In the genomic region with DNA sequence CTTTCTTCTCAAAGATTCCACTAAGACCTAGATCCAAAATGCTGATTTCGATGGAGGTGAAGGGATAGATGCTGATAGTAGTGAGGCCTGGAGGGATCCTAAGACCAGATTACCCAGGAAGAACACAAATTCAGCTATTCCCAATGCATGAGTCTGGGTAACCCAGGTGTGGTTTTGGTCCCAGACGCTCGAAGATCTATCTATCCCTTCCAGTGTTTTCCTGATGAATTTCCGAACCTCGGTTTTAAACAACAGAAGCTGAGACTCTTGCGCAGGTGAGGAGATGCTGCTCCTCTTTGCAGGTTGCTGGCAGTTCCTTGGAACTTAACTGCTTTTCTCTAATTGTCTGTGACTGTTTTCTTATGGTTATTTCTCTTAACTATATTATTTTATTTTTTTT, we compare ENCODE assay signal across 9 mouse cellular contexts. TPM values are rescaled to one million over a fixed set of nuclear protein-coding genes. Genes with fewer than 3 reads are reported as not detected.
A peak's percentile ranks its signal among the peaks of the same experiment; 100 is the strongest.
DNase-seq lines count a peak whose midpoint lies in the region; ATAC-seq and TF ChIP-seq lines count a peak whose summit lies in the region.
"Had no signal": no experiment of that assay in that cellular context is flagged by ENCODE, and none has a peak within 500 bp of the region (broad histone marks: within the 10 kb centered on the region; RNA-seq: fewer than 3 reads in every experiment).

No protein-coding gene starts in this region.

- no peaks in the 10 kb centered on the region for H3K9me3 ChIP-seq in heart, embryonic 15.5 days (replicated peaks)
- no peaks in the 10 kb centered on the region for H3K9me3 ChIP-seq in MEL (replicated peaks; ENCODE audit: insufficient read depth, low read length)
- H3K9me3 ChIP-seq in hindbrain, embryonic 12.5 days (replicated peaks): no peaks in the 10 kb centered on the region
- H3K9me3 ChIP-seq in midbrain, embryonic 12.5 days: no peaks in the 10 kb centered on the region

- H3K9ac ChIP-seq in heart, embryonic 15.5 days: peak overlapping the region; percentile 91
- H3K9ac ChIP-seq in MEL (ENCODE audit: control insufficient read depth, low read depth, low read length, poor library complexity, severe bottlenecking): peak overlapping the region; percentile 99
- peak overlapping the region; percentile 97 for H3K9ac ChIP-seq in hindbrain, embryonic 12.5 days
- H3K9ac ChIP-seq in midbrain, embryonic 12.5 days (replicated peaks): peak overlapping the region; percentile 96

- H3K4me3 ChIP-seq in heart, embryonic 15.5 days: peak overlapping the region; percentile 89
- H3K4me3 ChIP-seq in MEL (ENCODE audit: control insufficient read depth in 1 of 2, insufficient read depth in 1 of 2, low read depth in 2 of 2, low read length in 2 of 2): peak overlapping the region; percentile 76 to 94
- H3K4me3 ChIP-seq in hindbrain, embryonic 12.5 days: peak overlapping the region; percentile 97
- peak overlapping the region; percentile 98 for H3K4me3 ChIP-seq in midbrain, embryonic 12.5 days

- peaks cover 55% of the 10 kb centered on the region for H3K79me2 ChIP-seq in MEL (ENCODE audit: control insufficient read depth, insufficient read depth, low read length, poor library complexity)

- no peaks in the 10 kb centered on the region for H3K27me3 ChIP-seq in heart, embryonic 15.5 days
- H3K27me3 ChIP-seq in MEL (ENCODE audit: control insufficient read depth in 1 of 2, insufficient read depth in 2 of 2, low read length in 2 of 2): no peaks in the 10 kb centered on the region
- H3K27me3 ChIP-seq in hindbrain, embryonic 12.5 days: no peaks in the 10 kb centered on the region
- no peaks in the 10 kb centered on the region for H3K27me3 ChIP-seq in midbrain, embryonic 12.5 days
- H3K27me3 ChIP-seq: Patski had no signal

- H3K4me2 ChIP-seq in heart, embryonic 15.5 days: peak overlapping the region; percentile 90
- peak overlapping the region; percentile 66 for H3K4me2 ChIP-seq in hindbrain, embryonic 12.5 days (replicated peaks)
- H3K4me2 ChIP-seq in midbrain, embryonic 12.5 days (replicated peaks): peak overlapping the region; percentile 91

- H3K36me3 ChIP-seq in heart, embryonic 15.5 days: no peaks in the 10 kb centered on the region; the same call in 1 of the 2 replicates
- H3K36me3 ChIP-seq in MEL (ENCODE audit: control insufficient read depth in 1 of 2, insufficient read depth in 2 of 2, low read length in 2 of 2): peaks cover 2 to 34% of the 10 kb centered on the region in 2 experiments; a peak in 3 of 4 replicates
- no peaks in the 10 kb centered on the region for H3K36me3 ChIP-seq in hindbrain, embryonic 12.5 days
- no peaks in the 10 kb centered on the region for H3K36me3 ChIP-seq in midbrain, embryonic 12.5 days

- TF ChIP-seq CTCF in MEL (IDR thresholded peaks at IDR 0.05 in 2 of 3, conservative IDR thresholded peaks at IDR 0.05 in 1 of 3; ENCODE audit: control insufficient read depth in 1 of 3, insufficient read depth in 1 of 3, low read depth in 2 of 3, low read length in 3 of 3, poor library complexity in 1 of 3, severe bottlenecking in 1 of 3): no peak

- TF ChIP-seq EP300 in MEL (IDR thresholded peaks at IDR 0.05; ENCODE audit: low read depth in 1 of 2, low read length in 2 of 2): no peak

- 17% methylated on average over 6 of the region's 6 CpGs for WGBS in heart, embryonic 15.5 days
- WGBS in hindbrain, embryonic 12.5 days: 38% methylated on average over 6 of the region's 6 CpGs
- 47% methylated on average over 6 of the region's 6 CpGs for WGBS in midbrain, embryonic 12.5 days

- peaks cover 31% of the 10 kb centered on the region for H3K4me1 ChIP-seq in heart, embryonic 15.5 days (replicated peaks)
- peaks cover 16 to 20% of the 10 kb centered on the region in 2 experiments; a peak in 3 of 4 replicates for H3K4me1 ChIP-seq in MEL (ENCODE audit: control insufficient read depth in 1 of 2, insufficient read depth in 2 of 2, low read length in 2 of 2)
- peaks cover 41% of the 10 kb centered on the region for H3K4me1 ChIP-seq in hindbrain, embryonic 12.5 days
- peaks cover 44% of the 10 kb centered on the region for H3K4me1 ChIP-seq in midbrain, embryonic 12.5 days

- no peak for ATAC-seq in heart, embryonic 15.5 days (replicated peaks; ENCODE audit: insufficient number of reproducible peaks, insufficient read depth, low FRiP score, low read depth)
- no peak for ATAC-seq in hindbrain, embryonic 12.5 days (ENCODE audit: low FRiP score)
- ATAC-seq in midbrain, embryonic 12.5 days (ENCODE audit: low FRiP score, low read depth): no peak

- H3K27ac ChIP-seq in heart, embryonic 15.5 days: peak overlapping the region; percentile 98
- peak overlapping the region; percentile 71 for H3K27ac ChIP-seq in MEL (ENCODE audit: control insufficient read depth, low read depth, low read length)
- peak overlapping the region; percentile 97 for H3K27ac ChIP-seq in hindbrain, embryonic 12.5 days
- peak overlapping the region; percentile 98 for H3K27ac ChIP-seq in midbrain, embryonic 12.5 days (replicated peaks)

- intact Hi-C loops in heart, postnatal 36 days (cut with DNase I): no loop called here

- TF ChIP-seq POLR2A in MEL (IDR thresholded peaks at IDR 0.05; ENCODE audit: control insufficient read depth in 1 of 2, insufficient read depth in 1 of 2, low read depth in 1 of 2, low read length in 2 of 2, poor library complexity in 1 of 2): no peak

- TF ChIP-seq RAD21 in MEL (IDR thresholded peaks at IDR 0.05; ENCODE audit: low read depth, low read length): no peak

- no peak for DNase-seq in heart, postnatal 36 days
- peak; percentile 43 for DNase-seq in MEL (ENCODE audit: low read depth, low spot score)
- no peak for DNase-seq in retina, postnatal 1 day
- DNase-seq in urinary bladder, postnatal 10 days (ENCODE audit: low spot score): no peak
- no peak for DNase-seq in urinary bladder, adult 2 months (ENCODE audit: low spot score)

TF ChIP-seq in MEL, 35 proteins besides CTCF, POLR2A, EP300 and RAD21:
- TF ChIP-seq MYB (IDR thresholded peaks at IDR 0.05; ENCODE audit: low read depth, low read length) (0 out of 2 replicates have a peak, but pooled peaks have one; percentile 6), TBP (IDR thresholded peaks at IDR 0.05; ENCODE audit: low read depth, low read length) (0 out of 2 replicates have a peak, but pooled peaks have one; percentile 2), MEF2A (IDR thresholded peaks at IDR 0.05; ENCODE audit: extremely low read depth, insufficient replicate concordance, low read depth, low read length, poor library complexity, severe bottlenecking) (no peak), SIN3A (IDR thresholded peaks at IDR 0.05; ENCODE audit: low read length) (peak; percentile 12), MYC (IDR thresholded peaks at IDR 0.05; ENCODE audit: low read depth, low read length) (no peak), UBTF (IDR thresholded peaks at IDR 0.05; ENCODE audit: borderline replicate concordance, insufficient read depth, low read depth, low read length) (no peak)

RNA-seq across cellular contexts. Expression of gene Purb, which starts 1.3 kb away (rescaled TPM):
- 24.0 and 26.1 TPM in 2 replicates for polyA plus RNA-seq in heart, embryonic 15.5 days (2015; fragmentation: Nextera tagmentation; extraction: Ambion mirVana)
- total RNA-seq in heart, postnatal 36 days (2021): 10 to 100 TPM; 32.7 to 35.6 TPM
- 29.3 and 33.9 TPM in 2 replicates for total RNA-seq in MEL (2012; rRNA removed)
- 10 to 100 TPM; 23.1 to 32.7 TPM for polyA plus RNA-seq in MEL (2012; ENCODE audit: insufficient read depth in 1 of 2, insufficient read length in 2 of 2, low read depth in 1 of 2, low replicate concordance in 2 of 2, missing spikeins in 1 of 2)
- 17.2 and 18.3 TPM in 2 replicates for polyA plus RNA-seq in hindbrain, embryonic 12.5 days (2016; fragmentation: Nextera tagmentation; extraction: Ambion mirVana)
- polyA plus RNA-seq in midbrain, embryonic 12.5 days (2016; fragmentation: Nextera tagmentation; extraction: Ambion mirVana): 16.8 and 17.0 TPM in 2 replicates
- polyA plus RNA-seq in urinary bladder, adult 2 months (2012; rRNA removed): 22.3 and 29.5 TPM in 2 replicates

RNA-seq across cellular contexts. Expression of gene H2afv, which starts 30.1 kb away (rescaled TPM):
- 318 and 327 TPM in 2 replicates for polyA plus RNA-seq in heart, embryonic 15.5 days (2015; fragmentation: Nextera tagmentation; extraction: Ambion mirVana)
- 10 to 100 TPM; 70.4 to 83.8 TPM for total RNA-seq in heart, postnatal 36 days (2021)
- 70.6 and 97.2 TPM in 2 replicates for total RNA-seq in MEL (2012; rRNA removed)
- polyA plus RNA-seq in MEL (2012; ENCODE audit: insufficient read depth in 1 of 2, insufficient read length in 2 of 2, low read depth in 1 of 2, low replicate concordance in 2 of 2, missing spikeins in 1 of 2): 100 to 1,000 TPM in 1 of 2 experiments, not detected in 1; 159 TPM
- 520 and 591 TPM in 2 replicates for polyA plus RNA-seq in hindbrain, embryonic 12.5 days (2016; fragmentation: Nextera tagmentation; extraction: Ambion mirVana)
- 831 and 843 TPM in 2 replicates for polyA plus RNA-seq in midbrain, embryonic 12.5 days (2016; fragmentation: Nextera tagmentation; extraction: Ambion mirVana)
- 97.0 and 110 TPM in 2 replicates for polyA plus RNA-seq in urinary bladder, adult 2 months (2012; rRNA removed)

RNA-seq across cellular contexts. Expression of gene Myo1g, which starts 46.4 kb away (rescaled TPM):
- 1.2 and 4.9 TPM in 2 replicates for polyA plus RNA-seq in heart, embryonic 15.5 days (2015; fragmentation: Nextera tagmentation; extraction: Ambion mirVana)
- total RNA-seq in heart, postnatal 36 days (2021): 1 to 10 TPM; 1.2 to 2.2 TPM
- 19.4 and 22.8 TPM in 2 replicates for total RNA-seq in MEL (2012; rRNA removed)
- 10 to 100 TPM in 1 of 2 experiments, not detected in 1; 33.3 TPM for polyA plus RNA-seq in MEL (2012; ENCODE audit: insufficient read depth in 1 of 2, insufficient read length in 2 of 2, low read depth in 1 of 2, low replicate concordance in 2 of 2, missing spikeins in 1 of 2)
- 0.50 and 0.70 TPM in 2 replicates for polyA plus RNA-seq in hindbrain, embryonic 12.5 days (2016; fragmentation: Nextera tagmentation; extraction: Ambion mirVana)
- 0.31 and 0.47 TPM in 2 replicates for polyA plus RNA-seq in midbrain, embryonic 12.5 days (2016; fragmentation: Nextera tagmentation; extraction: Ambion mirVana)
- polyA plus RNA-seq in urinary bladder, adult 2 months (2012; rRNA removed): 10.1 and 12.6 TPM in 2 replicates

RNA-seq across cellular contexts. Expression of gene Ppia, which starts 59.1 kb away (rescaled TPM):
- 3,680 and 4,098 TPM in 2 replicates for polyA plus RNA-seq in heart, embryonic 15.5 days (2015; fragmentation: Nextera tagmentation; extraction: Ambion mirVana)
- total RNA-seq in heart, postnatal 36 days (2021): 100 to 1,000 TPM; 331 to 351 TPM
- total RNA-seq in MEL (2012; rRNA removed): 7,288 and 8,303 TPM in 2 replicates
- 1,000 to 10,000 TPM in 1 of 2 experiments, not detected in 1; 3,662 TPM for polyA plus RNA-seq in MEL (2012; ENCODE audit: insufficient read depth in 1 of 2, insufficient read length in 2 of 2, low read depth in 1 of 2, low replicate concordance in 2 of 2, missing spikeins in 1 of 2)
- 4,150 and 4,164 TPM in 2 replicates for polyA plus RNA-seq in hindbrain, embryonic 12.5 days (2016; fragmentation: Nextera tagmentation; extraction: Ambion mirVana)
- 4,523 and 4,594 TPM in 2 replicates for polyA plus RNA-seq in midbrain, embryonic 12.5 days (2016; fragmentation: Nextera tagmentation; extraction: Ambion mirVana)
- polyA plus RNA-seq in urinary bladder, adult 2 months (2012; rRNA removed): 1,961 and 2,442 TPM in 2 replicates
